ENCODE assay signal across 8 mouse cellular contexts in the genomic region with DNA sequence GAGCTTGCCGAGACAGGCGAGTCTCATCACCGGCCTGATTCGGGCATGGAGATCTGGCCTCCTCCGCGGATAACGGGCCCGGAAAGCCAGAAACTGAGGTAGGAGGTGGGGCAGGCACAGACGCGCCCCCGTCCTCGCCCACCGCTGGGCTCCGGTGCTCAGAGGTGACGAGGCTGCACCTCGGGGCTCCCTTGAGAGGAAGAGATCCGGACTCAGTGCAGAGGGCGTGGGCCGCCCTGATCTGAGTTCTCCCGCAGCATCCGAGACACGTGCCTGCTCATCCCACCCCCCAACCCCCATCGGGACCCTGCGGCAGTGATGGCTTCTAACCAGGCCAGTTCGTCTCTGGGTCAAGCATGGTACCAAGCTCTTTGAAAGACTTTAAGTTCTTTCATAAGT. TPM values are rescaled to one million over a fixed set of nuclear protein-coding genes. Genes with fewer than 3 reads are reported as not detected.
DNase-seq lines count a peak whose midpoint lies in the region; ATAC-seq and TF ChIP-seq lines count a peak whose summit lies in the region.

No protein-coding gene starts in this region.

- ATAC-seq in embryonic facial prominence, embryonic 11.5 days (replicated peaks; ENCODE audit: insufficient number of reproducible peaks, low FRiP score, low TSS enrichment, low read depth) = peak; percentile 15
- ATAC-seq in intestine, embryonic 15.5 days = peak; percentile 21; the same call in 1 of the 2 replicates
- ATAC-seq in neural tube, embryonic 12.5 days (ENCODE audit: low FRiP score, low read depth) = peak; percentile 30

- 0% methylated on average over 25 of the region's 25 CpGs for WGBS in embryonic facial prominence, embryonic 11.5 days
- 0% methylated on average over 25 of the region's 25 CpGs for WGBS in intestine, embryonic 15.5 days
- under 1% methylated on average over 25 of the region's 25 CpGs for WGBS in neural tube, embryonic 12.5 days

- intact Hi-C loops in left cerebral cortex, adult 2 months (cut with DNase I) = loop anchor here (5.0 kb wide), 1 partner anchor 190 kb away; the partner anchor contains the start of gene Zfp26

- no peak for DNase-seq in left cerebral cortex, adult 2 months (ENCODE audit: extremely low spot score in 1 of 2, low spot score in 2 of 2)
- DNase-seq in left cerebral cortex, adult 8-10 months (ENCODE audit: low spot score in 2 of 2) = no peak
- peak; percentile 11 for DNase-seq in embryonic facial prominence, embryonic 11.5 days (ENCODE audit: low spot score)
- no peak for DNase-seq in right cerebral cortex, adult 2 months (ENCODE audit: low spot score in 2 of 2)
- no peak for DNase-seq in yolk sac, embryonic 10.5 days (ENCODE audit: low spot score)
- DNase-seq in thymus, postnatal 10 days (ENCODE audit: low spot score in 2 of 2) = no peak

- peak overlapping the region; percentile 51 for H3K4me2 ChIP-seq in embryonic facial prominence, embryonic 11.5 days (ENCODE audit: low read depth, low read length)
- H3K4me2 ChIP-seq in intestine, embryonic 15.5 days (replicated peaks) = peak overlapping the region; percentile 74
- H3K4me2 ChIP-seq in neural tube, embryonic 12.5 days (replicated peaks) = peak overlapping the region; percentile 90

- H3K36me3 ChIP-seq in embryonic facial prominence, embryonic 11.5 days (replicated peaks; ENCODE audit: control insufficient read depth, insufficient read depth, low read depth, low read length) = no peaks in the 10 kb centered on the region; the same call in none of the 2 replicates
- peaks cover 12% of the 10 kb centered on the region; the same call in 1 of the 2 replicates for H3K36me3 ChIP-seq in intestine, embryonic 15.5 days
- H3K36me3 ChIP-seq in neural tube, embryonic 12.5 days = peaks cover 53% of the 10 kb centered on the region

- peak overlapping the region; percentile 99 for H3K4me3 ChIP-seq in left cerebral cortex, adult 2 months
- H3K4me3 ChIP-seq in embryonic facial prominence, embryonic 11.5 days (ENCODE audit: low read depth, low read length) = peak overlapping the region; percentile 95
- H3K4me3 ChIP-seq in intestine, embryonic 15.5 days (replicated peaks) = peak overlapping the region; percentile 73
- peak overlapping the region; percentile 88 for H3K4me3 ChIP-seq in neural tube, embryonic 12.5 days

- H3K4me1 ChIP-seq in embryonic facial prominence, embryonic 11.5 days (ENCODE audit: control insufficient read depth, insufficient read depth, low read length) = no peaks in the 10 kb centered on the region
- H3K4me1 ChIP-seq in intestine, embryonic 15.5 days (replicated peaks) = peaks cover 19% of the 10 kb centered on the region
- H3K4me1 ChIP-seq in neural tube, embryonic 12.5 days = peaks cover 30% of the 10 kb centered on the region

- H3K9ac ChIP-seq in embryonic facial prominence, embryonic 11.5 days (replicated peaks; ENCODE audit: low read length) = peak overlapping the region; percentile 86
- peak overlapping the region; percentile 83 for H3K9ac ChIP-seq in intestine, embryonic 15.5 days
- H3K9ac ChIP-seq in neural tube, embryonic 12.5 days = peak overlapping the region; percentile 85

- peak overlapping the region; percentile 92 for H3K27ac ChIP-seq in left cerebral cortex, adult 2 months
- H3K27ac ChIP-seq in embryonic facial prominence, embryonic 11.5 days (replicated peaks; ENCODE audit: low read depth, low read length) = no peak overlapping the region
- H3K27ac ChIP-seq in intestine, embryonic 15.5 days = no peak overlapping the region
- no peak overlapping the region for H3K27ac ChIP-seq in neural tube, embryonic 12.5 days

- no peak for TF ChIP-seq CTCF in left cerebral cortex, adult 2 months (IDR thresholded peaks at IDR 0.05)

- H3K27me3 ChIP-seq in embryonic facial prominence, embryonic 11.5 days (ENCODE audit: control insufficient read depth, insufficient read depth, low read length) = no peaks in the 10 kb centered on the region
- no peaks in the 10 kb centered on the region for H3K27me3 ChIP-seq in intestine, embryonic 15.5 days (replicated peaks)
- H3K27me3 ChIP-seq in neural tube, embryonic 12.5 days (replicated peaks) = no peaks in the 10 kb centered on the region

- H3K9me3 ChIP-seq in embryonic facial prominence, embryonic 11.5 days (replicated peaks; ENCODE audit: control insufficient read depth, low read length) = no peaks in the 10 kb centered on the region
- no peaks in the 10 kb centered on the region for H3K9me3 ChIP-seq in intestine, embryonic 15.5 days
- H3K9me3 ChIP-seq in neural tube, embryonic 12.5 days = no peaks in the 10 kb centered on the region

RNA-seq across cellular contexts. Expression of gene Pin1, which starts 0.4 kb away (rescaled TPM):
- 10 to 100 TPM; 40.0 to 41.5 TPM for total RNA-seq in left cerebral cortex, adult 2 months (2021)
- total RNA-seq in left cerebral cortex, adult 8-10 months (2022) = 10 to 100 TPM; 32.7 to 37.5 (median 35.2) TPM
- polyA plus RNA-seq in embryonic facial prominence, embryonic 11.5 days (2014; fragmentation: Nextera tagmentation; extraction: Ambion mirVana) = 59.5 and 62.5 TPM in 2 replicates
- polyA plus RNA-seq in intestine, embryonic 15.5 days (2015; fragmentation: Nextera tagmentation; extraction: Ambion mirVana) = 44.1 and 46.8 TPM in 2 replicates
- polyA plus RNA-seq in neural tube, embryonic 12.5 days (2016; fragmentation: Nextera tagmentation; extraction: Ambion mirVana) = 52.8 and 56.0 TPM in 2 replicates

RNA-seq across cellular contexts. Expression of gene Fbxl12, which starts 7.7 kb away (rescaled TPM):
- total RNA-seq in left cerebral cortex, adult 2 months (2021) = 10 to 100 TPM; 26.4 to 28.6 TPM
- total RNA-seq in left cerebral cortex, adult 8-10 months (2022) = 10 to 100 TPM; 20.1 to 29.5 (median 26.9) TPM
- 8.5 and 11.5 TPM in 2 replicates for polyA plus RNA-seq in embryonic facial prominence, embryonic 11.5 days (2014; fragmentation: Nextera tagmentation; extraction: Ambion mirVana)
- polyA plus RNA-seq in intestine, embryonic 15.5 days (2015; fragmentation: Nextera tagmentation; extraction: Ambion mirVana) = 14.7 and 16.4 TPM in 2 replicates
- polyA plus RNA-seq in neural tube, embryonic 12.5 days (2016; fragmentation: Nextera tagmentation; extraction: Ambion mirVana) = 19.4 and 19.9 TPM in 2 replicates

RNA-seq across cellular contexts. Expression of gene Ubl5, which starts 9.6 kb away (rescaled TPM):
- total RNA-seq in left cerebral cortex, adult 2 months (2021) = 100 to 1,000 TPM; 289 to 312 TPM
- total RNA-seq in left cerebral cortex, adult 8-10 months (2022) = 100 to 1,000 TPM; 263 to 330 (median 301) TPM
- 417 and 447 TPM in 2 replicates for polyA plus RNA-seq in embryonic facial prominence, embryonic 11.5 days (2014; fragmentation: Nextera tagmentation; extraction: Ambion mirVana)
- polyA plus RNA-seq in intestine, embryonic 15.5 days (2015; fragmentation: Nextera tagmentation; extraction: Ambion mirVana) = 356 and 399 TPM in 2 replicates
- 463 and 477 TPM in 2 replicates for polyA plus RNA-seq in neural tube, embryonic 12.5 days (2016; fragmentation: Nextera tagmentation; extraction: Ambion mirVana)
